Mouse (Mus musculus) limb, embryonic 14.5 days (tissue): ENCODE results near the gene Parp3. TPM values are rescaled to one million over a fixed set of nuclear protein-coding genes. Genes with fewer than 3 reads are reported as not detected.

Experiments
- ATAC-seq: fragments of 200-750 bp; cut with Nextera tagmentation; 2 replicates; pipeline ENCODE4 v1.8.0; 2017; ENCODE audit warnings: low read depth, moderate number of reproducible peaks, moderate TSS enrichment; ENCODE audit not compliant: low FRiP score
- DNase-seq: peaks from one replicate; pipeline ENCODE4 v3.0.0-alpha.2; 2015; ENCODE audit warnings: low spot score
- H3K27ac ChIP-seq: fragments of 300-500 bp; sonication (generic); replicated peaks from 2 replicates; pipeline ENCODE4 v1.5.1; 2014; ENCODE audit warnings: low read depth, mild to moderate bottlenecking, low read length, moderate library complexity, mixed read lengths
- H3K27me3 ChIP-seq: fragments of 300-500 bp; sonication (generic); 2 replicates; pipeline ENCODE4 v1.6.1; 2014; ENCODE audit warnings: low read length, mixed read lengths; ENCODE audit not compliant: control insufficient read depth, insufficient read depth
- H3K36me3 ChIP-seq: fragments of 300-500 bp; sonication (generic); 2 replicates; pipeline ENCODE4 v1.6.1; 2014; ENCODE audit warnings: mild to moderate bottlenecking, low read length, moderate library complexity, mixed read lengths; ENCODE audit not compliant: control insufficient read depth, insufficient read depth
- H3K4me1 ChIP-seq: fragments of 300-500 bp; sonication (generic); 2 replicates; pipeline ENCODE4 v1.6.1; 2014; ENCODE audit warnings: antibody characterized with exemption, low read length, mixed read lengths; ENCODE audit not compliant: control insufficient read depth, insufficient read depth
- H3K4me2 ChIP-seq: fragments of 300-500 bp; sonication (generic); replicated peaks from 2 replicates; pipeline ENCODE4 v1.6.1; 2014; ENCODE audit warnings: low read depth, mild to moderate bottlenecking, low read length, moderate library complexity; ENCODE audit not compliant: severe bottlenecking
- H3K4me3 ChIP-seq: fragments of 300-500 bp; sonication (generic); replicated peaks from 2 replicates; pipeline ENCODE4 v1.5.1; 2014; ENCODE audit warnings: low read length
- H3K9ac ChIP-seq: fragments of 300-500 bp; sonication (generic); 2 replicates; pipeline ENCODE4 v1.6.1; 2014; ENCODE audit warnings: mild to moderate bottlenecking, low read depth, low read length, moderate library complexity; ENCODE audit not compliant: severe bottlenecking
- H3K9me3 ChIP-seq: fragments of 300-500 bp; sonication (generic); 2 replicates; pipeline ENCODE4 v1.6.1; 2016; ENCODE audit warnings: low read length; ENCODE audit not compliant: control insufficient read depth
- POLR2A ChIP-seq: fragments of 200-500 bp; IDR thresholded peaks from 2 replicates; pipeline ENCODE4 v1.8.0; 2012; ENCODE audit warnings: inconsistent platforms, mild to moderate bottlenecking, moderate library complexity, borderline replicate concordance; ENCODE audit not compliant: insufficient read depth, insufficient read length; ENCODE audit errors: extremely low read depth
- WGBS: fragments of 180-500 bp; shearing (Covaris S2); extraction: QIAGEN DNeasy Blood & Tissue Kit; methylation state at CpG from one replicate; pipeline ENCODE4 v1.1.7; 2014; 5-methylcytosine and 5-hydroxymethylcytosine counted together
- polyA plus RNA-seq, 2 experiments: library from polyadenylated mRNA; depleted of rRNA in 1 of 2; stranded (reverse) in 1 of 2; unstranded in 1 of 2; fragments of >200 nt; fragmentation: Nextera tagmentation in 1 of 2; extraction: Ambion mirVana in 1 of 2; gene quantifications; 2 replicates each; pipeline versions ENCODE4 v1.2.1 to v1.2.3; 2012 to 2014

The Parp3 gene
- polyA plus RNA-seq, 2 experiments = 4.3 to 9.0 TPM

- 80% methylated on average over 10 of the region's 10 CpGs for WGBS
- H3K36me3 ChIP-seq = peaks cover 53% of the 10 kb centered on the region
- no peak for ATAC-seq
These were observed 8.3 kb upstream of the Parp3 start for GRCm38 (mm10) chr9:106485076-106485475.

GRCm38 (mm10) chr9:106483606-106484005 lies 6.9 kb upstream of the Parp3 start:
- H3K4me1 ChIP-seq = no peaks in the 10 kb centered on the region
- ATAC-seq (no peak), DNase-seq (no peak)
- H3K9ac ChIP-seq = no peak overlapping the region
- H3K9me3 ChIP-seq = no peaks in the 10 kb centered on the region
- H3K36me3 ChIP-seq = peaks cover 53% of the 10 kb centered on the region
- no peak overlapping the region for H3K4me2 ChIP-seq
- no peaks in the 10 kb centered on the region for H3K27me3 ChIP-seq
- TF ChIP-seq POLR2A = no peak
- no peak overlapping the region for H3K27ac ChIP-seq
- WGBS = 94% methylated on average over 16 of the region's 17 CpGs
- H3K4me3 ChIP-seq = no peak overlapping the region

More at GRCm38 (mm10) chr9:106485076-106485475, 8.3 kb upstream of the Parp3 start:
- no peak overlapping the region for H3K27ac ChIP-seq
- DNase-seq = no peak
- H3K9me3 ChIP-seq = no peaks in the 10 kb centered on the region
- H3K4me2 ChIP-seq = no peak overlapping the region
- H3K4me3 ChIP-seq = no peak overlapping the region
- H3K27me3 ChIP-seq = no peaks in the 10 kb centered on the region
- H3K9ac ChIP-seq = no peak overlapping the region
- H3K4me1 ChIP-seq = no peaks in the 10 kb centered on the region
- no peak for TF ChIP-seq POLR2A

- Histone ChIP-seq H3K4me1 (peaks cover under 1% of the 10 kb centered on the region; the same call in 1 of the 2 replicates), H3K9ac (no peak overlapping the region), H3K4me3 (no peak overlapping the region), H3K27me3 (no peaks in the 10 kb centered on the region), H3K4me2 (no peak overlapping the region), H3K9me3 (no peaks in the 10 kb centered on the region), H3K36me3 (peaks cover 53% of the 10 kb centered on the region), H3K27ac (no peak overlapping the region)
- ATAC-seq (no peak), DNase-seq (no peak)
- WGBS = 93% methylated on average over 10 of the region's 10 CpGs
- TF ChIP-seq POLR2A = no peak
These were observed 6.4 kb upstream of the Parp3 start for GRCm38 (mm10) chr9:106483136-106483535.

- Histone ChIP-seq H3K27ac (no peak overlapping the region), H3K9ac (no peak overlapping the region), H3K27me3 (no peaks in the 10 kb centered on the region), H3K9me3 (no peaks in the 10 kb centered on the region), H3K36me3 (peaks cover 53% of the 10 kb centered on the region), H3K4me3 (no peak overlapping the region), H3K4me2 (no peak overlapping the region), H3K4me1 (peaks cover 5% of the 10 kb centered on the region)
- no peak for DNase-seq
- no peak for ATAC-seq
- TF ChIP-seq POLR2A = no peak
- WGBS = 91% methylated on average over 17 of the region's 17 CpGs
These were observed 5.9 kb upstream of the Parp3 start for GRCm38 (mm10) chr9:106482578-106483115.

- H3K36me3 ChIP-seq = peaks cover 53% of the 10 kb centered on the region
- peaks cover 6% of the 10 kb centered on the region for H3K4me1 ChIP-seq
- no peak overlapping the region for H3K4me2 ChIP-seq
- WGBS = 88% methylated on average over 13 of the region's 13 CpGs
- H3K9ac ChIP-seq = no peak overlapping the region
- ATAC-seq = no peak
- DNase-seq = no peak
- no peaks in the 10 kb centered on the region for H3K9me3 ChIP-seq
- no peak overlapping the region for H3K4me3 ChIP-seq
- no peak overlapping the region for H3K27ac ChIP-seq
- no peaks in the 10 kb centered on the region for H3K27me3 ChIP-seq
- no peak for TF ChIP-seq POLR2A
These were observed 4.9 kb upstream of the Parp3 start for GRCm38 (mm10) chr9:106481676-106482075.

- peaks cover 11% of the 10 kb centered on the region for H3K4me1 ChIP-seq
- H3K4me3 ChIP-seq = no peak overlapping the region
- H3K9me3 ChIP-seq = no peaks in the 10 kb centered on the region
- no peak overlapping the region for H3K9ac ChIP-seq
- 95% methylated on average over 15 of the region's 15 CpGs for WGBS
- no peak overlapping the region for H3K4me2 ChIP-seq
- TF ChIP-seq POLR2A = no peak
- no peaks in the 10 kb centered on the region for H3K27me3 ChIP-seq
- DNase-seq = no peak
- no peak overlapping the region for H3K27ac ChIP-seq
- no peak for ATAC-seq
- H3K36me3 ChIP-seq = peaks cover 48% of the 10 kb centered on the region
These were observed 4.3 kb upstream of the Parp3 start for GRCm38 (mm10) chr9:106481075-106481474.
